In the genomic region with DNA sequence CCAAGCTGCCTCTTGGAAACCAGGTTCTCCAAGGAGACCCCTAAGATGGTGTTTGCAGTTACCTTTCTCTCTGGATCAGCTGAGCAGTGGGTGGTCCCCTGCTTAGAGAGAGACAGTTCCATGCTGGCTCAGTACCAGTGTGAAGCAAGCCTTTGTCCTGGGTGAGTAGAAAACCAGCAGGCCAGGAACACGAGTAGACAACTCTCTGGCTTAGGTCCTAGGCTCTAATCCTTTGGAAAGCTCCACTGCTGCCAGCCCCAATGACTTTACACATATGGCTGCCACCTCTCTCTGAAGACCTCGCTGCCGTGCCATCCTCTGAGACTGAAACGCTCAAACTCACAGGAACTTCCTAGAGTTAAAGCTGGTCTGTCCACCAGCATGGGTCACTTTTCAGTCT, we compare ENCODE assay signal across 27 mouse cellular contexts. TPM values are rescaled to one million over a fixed set of nuclear protein-coding genes. Genes with fewer than 3 reads are reported as not detected.
A peak's percentile ranks its signal among the peaks of the same experiment; 100 is the strongest.
DNase-seq lines count a peak whose midpoint lies in the region; ATAC-seq and TF ChIP-seq lines count a peak whose summit lies in the region.
"Had no signal": no experiment of that assay in that cellular context is flagged by ENCODE, and none has a peak within 500 bp of the region (broad histone marks: within the 10 kb centered on the region; RNA-seq: fewer than 3 reads in every experiment).

No protein-coding gene starts in this region.

- WGBS in heart, adult 2 months = 71% methylated on average over 4 of the region's 4 CpGs
- WGBS in lung, embryonic 15.5 days = 78% methylated on average over 4 of the region's 4 CpGs
- WGBS in midbrain, postnatal 0 days = 64% methylated on average over 4 of the region's 4 CpGs
- 82% methylated on average over 4 of the region's 4 CpGs for WGBS in midbrain, embryonic 11.5 days

- H3K4me1 ChIP-seq in heart, adult 2 months (ENCODE audit: control insufficient read depth, insufficient read depth, low read length) = no peaks in the 10 kb centered on the region
- peaks cover 20% of the 10 kb centered on the region for H3K4me1 ChIP-seq in lung, embryonic 15.5 days
- H3K4me1 ChIP-seq in midbrain, postnatal 0 days (ENCODE audit: insufficient read depth, low read length) = peaks cover 7% of the 10 kb centered on the region; the same call in 1 of the 2 replicates
- peaks cover 10% of the 10 kb centered on the region for H3K4me1 ChIP-seq in midbrain, embryonic 11.5 days (ENCODE audit: control insufficient read depth, insufficient read depth, low read length)

- intact Hi-C loops in heart, adult 2 months (cut with DNase I) = no loop called here

- no peak for TF ChIP-seq POLR2A in heart, adult 2 months (IDR thresholded peaks at IDR 0.05; ENCODE audit: insufficient read depth, low read depth, low read length)

- TF ChIP-seq EP300 in heart, adult 2 months (IDR thresholded peaks at IDR 0.05; ENCODE audit: insufficient read depth, low read depth, low read length) = no peak

- H3K4me2 ChIP-seq in lung, embryonic 15.5 days = no peak overlapping the region
- no peak overlapping the region for H3K4me2 ChIP-seq in midbrain, postnatal 0 days (ENCODE audit: low read depth, low read length, poor library complexity, severe bottlenecking)
- H3K4me2 ChIP-seq in midbrain, embryonic 11.5 days = no peak overlapping the region
- H3K4me2 ChIP-seq: heart, embryonic 12.5 days; heart, embryonic 15.5 days; hindbrain, embryonic 12.5 days; hindbrain, embryonic 15.5 days had no signal

- no peaks in the 10 kb centered on the region for H3K27me3 ChIP-seq in heart, adult 2 months (ENCODE audit: control insufficient read depth, insufficient read depth, low read length)
- H3K27me3 ChIP-seq in lung, embryonic 15.5 days = no peaks in the 10 kb centered on the region
- no peaks in the 10 kb centered on the region; the same call in 1 of the 2 replicates for H3K27me3 ChIP-seq in midbrain, postnatal 0 days (ENCODE audit: insufficient read depth, low read length)
- H3K27me3 ChIP-seq in midbrain, embryonic 11.5 days (ENCODE audit: control insufficient read depth, insufficient read depth, low read length) = no peaks in the 10 kb centered on the region; the same call in 1 of the 2 replicates
- H3K27me3 ChIP-seq: heart, embryonic 12.5 days; heart, embryonic 15.5 days had no signal

- H3K9ac ChIP-seq in heart, adult 2 months (ENCODE audit: low read depth, low read length) = no peak overlapping the region
- H3K9ac ChIP-seq in lung, embryonic 15.5 days = no peak overlapping the region
- no peak overlapping the region for H3K9ac ChIP-seq in midbrain, postnatal 0 days (replicated peaks; ENCODE audit: low read length, poor library complexity, severe bottlenecking)
- no peak overlapping the region for H3K9ac ChIP-seq in midbrain, embryonic 11.5 days (ENCODE audit: low read length)
- H3K9ac ChIP-seq: heart, embryonic 12.5 days; heart, embryonic 15.5 days; hindbrain, embryonic 12.5 days; hindbrain, embryonic 15.5 days had no signal

- TF ChIP-seq CTCF in heart, adult 2 months (IDR thresholded peaks at IDR 0.05) = no peak
- no peak for TF ChIP-seq CTCF in midbrain, postnatal 0 days (IDR thresholded peaks at IDR 0.05)

- no peaks in the 10 kb centered on the region for H3K79me2 ChIP-seq in heart, adult 2 months (replicated peaks; ENCODE audit: control insufficient read depth, insufficient read depth, low read length)

- no peaks in the 10 kb centered on the region for H3K9me3 ChIP-seq in lung, embryonic 15.5 days
- no peaks in the 10 kb centered on the region for H3K9me3 ChIP-seq in midbrain, postnatal 0 days (ENCODE audit: low read length)
- no peaks in the 10 kb centered on the region for H3K9me3 ChIP-seq in midbrain, embryonic 11.5 days (ENCODE audit: control insufficient read depth, low read length)
- H3K9me3 ChIP-seq: forebrain, embryonic 10.5 days; heart, embryonic 15.5 days; hindbrain, embryonic 12.5 days; hindbrain, embryonic 15.5 days had no signal

- no peak overlapping the region for H3K4me3 ChIP-seq in heart, adult 2 months
- no peak overlapping the region for H3K4me3 ChIP-seq in lung, embryonic 15.5 days
- H3K4me3 ChIP-seq in midbrain, postnatal 0 days (ENCODE audit: low read depth, low read length) = no peak overlapping the region
- H3K4me3 ChIP-seq in midbrain, embryonic 11.5 days (ENCODE audit: low read depth, low read length) = no peak overlapping the region
- H3K4me3 ChIP-seq: forebrain, embryonic 10.5 days; heart, embryonic 12.5 days; heart, embryonic 15.5 days; hindbrain, embryonic 12.5 days; hindbrain, embryonic 15.5 days had no signal

- H3K36me3 ChIP-seq in heart, adult 2 months (ENCODE audit: control insufficient read depth, insufficient read depth, low read length) = no peaks in the 10 kb centered on the region
- no peaks in the 10 kb centered on the region for H3K36me3 ChIP-seq in lung, embryonic 15.5 days
- no peaks in the 10 kb centered on the region for H3K36me3 ChIP-seq in midbrain, postnatal 0 days (ENCODE audit: insufficient read depth, low read length)
- H3K36me3 ChIP-seq in midbrain, embryonic 11.5 days (ENCODE audit: control insufficient read depth, insufficient read depth, low read length) = no peaks in the 10 kb centered on the region
- H3K36me3 ChIP-seq: forebrain, embryonic 10.5 days; heart, embryonic 12.5 days; heart, embryonic 15.5 days; hindbrain, embryonic 12.5 days; hindbrain, embryonic 15.5 days had no signal

- no peak overlapping the region for H3K27ac ChIP-seq in heart, adult 2 months
- H3K27ac ChIP-seq in lung, embryonic 15.5 days = 0 out of 2 replicates have a peak overlapping the region, but pooled peaks have one; percentile 8
- no peak overlapping the region for H3K27ac ChIP-seq in midbrain, postnatal 0 days (ENCODE audit: low read depth, low read length)
- H3K27ac ChIP-seq in midbrain, embryonic 11.5 days (ENCODE audit: low read depth, low read length) = no peak overlapping the region
- H3K27ac ChIP-seq: forebrain, embryonic 10.5 days; heart, embryonic 15.5 days; hindbrain, embryonic 12.5 days; hindbrain, embryonic 15.5 days had no signal

- ATAC-seq in lung, embryonic 15.5 days (ENCODE audit: borderline replicate concordance, extremely low read depth, low FRiP score, low TSS enrichment) = no peak
- peak; percentile 23; the same call in 1 of the 2 replicates for ATAC-seq in midbrain, postnatal 0 days (ENCODE audit: low FRiP score)
- no peak for ATAC-seq in midbrain, embryonic 11.5 days (ENCODE audit: low FRiP score)
- ATAC-seq in frontal cortex, adult (ENCODE audit: low TSS enrichment) = no peak
- ATAC-seq: CD4-positive, CD25-positive, alpha-beta regulatory T cell, adult 4 months; forebrain, embryonic 14.5 days; inflammation-experienced regulatory T-cells, adult 6 months; intestine, embryonic 16.5 days had no signal

- DNase-seq in heart, adult 11 months = peak; percentile 71
- DNase-seq in heart, adult 2 months = no peak
- no peak for DNase-seq in lung, postnatal 25 days (ENCODE audit: low spot score)
- DNase-seq in midbrain, postnatal 0 days (ENCODE audit: low spot score) = peak; percentile 35
- no peak for DNase-seq in midbrain, embryonic 11.5 days (ENCODE audit: low spot score, missing footprints)
- DNase-seq: adrenal gland, adult 8-10 months; adrenal gland, postnatal 25 days; cerebellum, adult 2 months; cerebellum, adult 9-11 months; cerebellum, postnatal 36 days; embryo, embryonic 11 days; gastrocnemius, postnatal 10 days; gastrocnemius, postnatal 36 days; heart, postnatal 10 days; heart, postnatal 36 days; kidney, adult 18-20 months had no signal

RNA-seq across cellular contexts. Expression of a gene that starts 34.9 kb away (rescaled TPM):
- 10 to 100 TPM; 76.3 to 94.5 TPM for total RNA-seq in heart, adult 2 months (2021)
- 27.8 and 76.1 TPM in 2 replicates for polyA plus RNA-seq in heart, adult 2 months (2012; rRNA removed)
- 21.1 and 21.5 TPM in 2 replicates for polyA plus RNA-seq in lung, embryonic 15.5 days (2015; fragmentation: Nextera tagmentation; extraction: Ambion mirVana)
- total RNA-seq in midbrain, postnatal 0 days (2014; rRNA removed) = 8.0 and 11.2 TPM in 2 replicates
- polyA plus RNA-seq in midbrain, postnatal 0 days (2015; fragmentation: Nextera tagmentation; extraction: Ambion mirVana) = 3.5 and 3.6 TPM in 2 replicates
- 3.7 and 3.8 TPM in 2 replicates for polyA plus RNA-seq in midbrain, embryonic 11.5 days (2014; fragmentation: Nextera tagmentation; extraction: Ambion mirVana)

Comparison
In these comparisons a context has a peak if more than half of its experiments do, and no peak if none do; other contexts are left out.
1. DNase-seq: peak in heart, adult 11 months (single experiment) and midbrain, postnatal 0 days (single experiment); none in heart, adult 2 months (0 of 2), lung, postnatal 25 days (single experiment) and midbrain, embryonic 11.5 days (single experiment).